Mouse (Mus musculus): Measurements from ENCODE around the gene Otulinl. TPM values are rescaled to one million over a fixed set of nuclear protein-coding genes. Genes with fewer than 3 reads are reported as not detected.
"Not testable (repeated sequence)": the region's sequence is repeated elsewhere in the genome, so short reads cannot be mapped to it uniquely, and the experiment has no call there.

The Otulinl gene
- total RNA-seq (2021), result 1 to 10 TPM; 2.0 to 2.7 TPM
- long read RNA-seq, experiment 1, transcript Otulinl-202 (8 exons, 2,950 nt), result major isoform, 7 of 12 reads
- long read RNA-seq, experiment 1, partial matches to known transcripts, result 0 of 12 reads
- long read RNA-seq, experiment 1, other reads (novel, unspliced or antisense), result 5 of 12 reads
- long read RNA-seq, experiment 2, partial matches to known transcripts, result 0 of 5 reads
- long read RNA-seq, experiment 2, other reads (novel, unspliced or antisense), result 1 of 5 reads

DNA sequence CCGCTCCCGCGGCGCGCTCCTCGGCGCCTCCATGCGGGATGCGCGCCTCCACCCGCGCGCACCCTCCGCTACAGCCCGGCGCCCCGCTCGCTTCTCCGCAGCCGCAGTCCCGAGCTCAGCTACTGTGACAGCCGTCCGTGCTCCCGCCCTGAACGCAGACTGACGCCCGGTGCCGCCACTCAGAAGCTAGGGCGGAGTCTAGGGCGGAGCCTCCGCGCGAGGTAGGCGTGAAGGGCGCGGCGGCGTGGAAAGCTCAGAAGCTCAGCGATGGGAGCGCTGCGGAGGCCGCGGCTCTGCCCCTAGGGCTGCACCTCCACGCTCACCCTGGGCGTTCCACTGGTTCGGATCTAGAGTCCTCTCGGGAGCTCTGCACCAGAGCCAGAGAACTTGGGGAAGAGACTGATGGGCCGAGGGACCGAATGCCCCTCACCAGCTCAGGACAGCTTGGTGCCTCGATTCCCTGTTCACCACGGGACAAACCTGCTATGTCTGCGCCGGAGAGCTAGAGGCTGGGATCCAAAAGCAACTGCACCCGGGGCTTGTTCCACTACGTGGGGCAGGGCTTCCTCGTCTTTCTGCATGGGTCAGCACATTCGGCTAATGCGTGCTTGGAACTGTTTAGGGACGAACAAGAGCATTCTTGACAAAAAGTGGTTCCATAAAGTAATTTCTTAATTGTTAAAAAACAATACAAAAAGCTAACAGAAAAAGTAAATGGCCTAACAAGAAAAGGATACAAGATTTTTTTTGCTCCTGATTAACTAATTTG, at the start of gene Otulinl:
Gene Otulinl, minus strand, starts transcription at position 161 of the 769 bp plus-strand sequence.
- intact Hi-C loops (cut with DNase I), result no loop called here
- DNase-seq, result peak; percentile 95 to 97

DNA sequence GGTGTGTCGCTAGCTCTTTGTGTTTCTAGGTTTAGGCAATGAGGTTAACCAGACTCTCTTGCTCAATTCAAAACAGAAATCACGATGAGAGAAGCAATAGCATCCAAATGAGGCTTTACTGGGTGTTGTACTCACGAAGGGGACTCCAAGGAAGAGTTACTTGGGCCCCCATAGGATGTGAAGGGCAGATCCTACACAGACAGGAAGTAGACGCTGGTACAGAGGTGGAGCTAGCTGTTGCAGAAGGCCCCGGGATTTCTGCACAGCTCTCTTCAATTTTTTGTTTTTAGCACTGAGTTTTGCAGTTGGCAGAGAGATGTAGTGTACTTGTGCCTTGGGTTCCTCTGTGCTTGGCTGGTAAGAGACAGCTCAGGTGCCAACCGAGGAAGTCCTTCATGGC, 44.8 kb upstream of the Otulinl start:
- DNase-seq, result no peak
- intact Hi-C loops (cut with DNase I), result no loop called here

GRCm38 (mm10) chr15:27724796-27725680, 43.7 kb upstream of the Otulinl start:
- intact Hi-C loops (cut with DNase I), result no loop called here
- DNase-seq, result no peak

GRCm38 (mm10) chr15:27724298-27724697, 42.9 kb upstream of the Otulinl start:
- intact Hi-C loops (cut with DNase I), result no loop called here
- no peak for DNase-seq

- DNase-seq, result no peak
- intact Hi-C loops (cut with DNase I), result no loop called here
These were observed 42.4 kb upstream of the Otulinl start for GRCm38 (mm10) chr15:27723746-27724145.

- DNase-seq; intact Hi-C loops (cut with DNase I): not testable (repeated sequence)
These were observed 38.9 kb upstream of the Otulinl start for GRCm38 (mm10) chr15:27720297-27720696.

DNA sequence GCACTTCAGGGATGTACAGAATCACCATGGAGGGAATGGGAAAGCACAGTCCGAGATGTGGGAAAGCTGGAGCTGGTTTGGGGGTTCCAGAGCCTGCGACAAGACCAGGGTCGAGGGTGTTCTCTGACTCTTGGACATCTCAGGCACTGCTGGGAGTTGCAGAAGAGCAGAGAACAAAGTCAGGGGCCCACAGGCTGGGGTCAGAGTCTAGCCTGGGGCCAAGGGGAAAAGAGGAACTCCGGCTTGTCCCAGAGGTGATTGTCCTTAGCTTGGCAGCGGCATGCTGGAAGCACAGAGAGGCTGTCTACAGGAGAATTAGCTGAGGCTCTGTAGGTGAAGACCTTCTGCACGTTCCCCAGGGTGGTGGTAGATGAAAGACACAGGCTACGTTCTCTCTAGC, 37.3 kb upstream of the Otulinl start:
- intact Hi-C loops (cut with DNase I), result loop anchor here (5.0 kb wide), 1 partner anchor 61 kb away; no protein-coding TSS in a partner anchor
- no peak for DNase-seq

DNA sequence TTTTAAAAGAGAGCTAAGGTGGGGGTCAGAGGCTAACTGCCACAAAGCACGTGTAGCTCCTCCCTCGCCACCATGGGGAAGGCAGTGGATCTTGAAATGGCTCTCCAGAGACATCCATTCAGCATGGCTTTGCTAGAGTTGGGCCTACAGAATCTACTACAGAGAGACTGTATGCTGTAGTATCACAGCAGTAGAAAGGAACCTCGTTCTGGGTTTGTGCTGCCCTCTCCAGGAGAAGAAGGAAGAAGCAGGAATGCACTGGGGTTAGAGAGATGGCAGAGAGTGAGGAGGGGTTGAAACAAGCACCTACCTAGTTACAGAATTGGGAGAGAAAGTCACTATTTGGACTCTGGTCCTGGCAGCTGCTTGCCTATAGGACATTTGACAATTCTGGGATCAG, 34.0 kb upstream of the Otulinl start:
- intact Hi-C loops (cut with DNase I), result loop anchor here (5.0 kb wide), 1 partner anchor 58 kb away; no protein-coding TSS in a partner anchor
- DNase-seq, result peak in 1 of 2 experiments; percentile 38

DNA sequence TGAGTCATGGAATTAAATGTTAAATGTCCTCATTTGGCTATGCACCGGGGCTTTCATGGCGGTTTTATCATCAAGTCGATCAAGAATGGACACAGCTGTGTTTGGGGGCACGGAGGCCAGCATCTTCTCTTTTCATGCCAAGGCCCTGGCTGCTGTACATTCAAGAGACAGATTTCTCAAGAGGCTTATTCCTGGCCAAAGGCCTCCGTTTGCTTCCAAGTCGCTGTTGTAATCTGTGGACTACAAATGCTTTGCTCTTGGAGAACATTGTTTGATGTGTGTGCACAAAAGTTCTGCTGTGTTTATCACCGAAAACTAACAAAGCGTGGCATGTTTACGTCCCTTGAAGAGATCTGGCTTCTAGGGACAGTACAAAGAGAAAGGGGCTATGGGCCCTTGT, 29.3 kb upstream of the Otulinl start:
- DNase-seq, result no peak
- intact Hi-C loops (cut with DNase I), result no loop called here

DNA sequence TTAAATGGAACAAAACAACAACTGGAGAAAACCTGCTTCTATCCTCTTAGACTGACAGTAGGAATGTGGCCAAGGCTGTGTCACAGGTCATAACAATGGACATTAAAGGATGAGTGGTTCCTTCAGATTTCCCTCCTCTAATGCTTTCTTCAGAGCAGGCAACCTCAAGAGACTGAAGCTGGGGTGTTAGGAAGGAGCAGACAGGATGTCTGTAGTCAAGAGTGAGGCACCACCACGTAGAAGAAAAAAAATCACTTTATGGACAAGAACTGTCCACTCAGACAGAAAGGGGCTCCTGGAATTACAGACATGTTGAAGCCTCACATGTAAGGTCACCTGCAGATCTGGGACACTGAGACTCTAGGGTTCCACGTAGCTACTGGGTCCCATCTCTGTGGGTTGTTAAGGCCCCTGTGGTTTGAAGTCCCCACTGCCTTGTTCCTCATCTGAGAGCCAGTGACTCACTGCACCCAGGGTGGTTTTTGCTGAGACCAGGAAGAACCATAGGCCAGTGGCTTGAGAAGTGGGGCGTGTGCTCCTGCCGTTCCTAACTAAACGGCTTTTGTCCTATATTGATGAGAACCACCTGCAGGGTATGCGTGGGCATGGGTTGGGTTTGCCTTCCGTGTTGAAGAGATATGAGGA, 27.7 kb upstream of the Otulinl start:
- no peak for DNase-seq
- intact Hi-C loops (cut with DNase I), result no loop called here

GRCm38 (mm10) chr15:27708499-27708898, 27.1 kb upstream of the Otulinl start:
- intact Hi-C loops (cut with DNase I), result no loop called here
- DNase-seq, result no peak

GRCm38 (mm10) chr15:27702972-27703313, 21.6 kb upstream of the Otulinl start:
- intact Hi-C loops (cut with DNase I), result no loop called here
- no peak for DNase-seq

DNA sequence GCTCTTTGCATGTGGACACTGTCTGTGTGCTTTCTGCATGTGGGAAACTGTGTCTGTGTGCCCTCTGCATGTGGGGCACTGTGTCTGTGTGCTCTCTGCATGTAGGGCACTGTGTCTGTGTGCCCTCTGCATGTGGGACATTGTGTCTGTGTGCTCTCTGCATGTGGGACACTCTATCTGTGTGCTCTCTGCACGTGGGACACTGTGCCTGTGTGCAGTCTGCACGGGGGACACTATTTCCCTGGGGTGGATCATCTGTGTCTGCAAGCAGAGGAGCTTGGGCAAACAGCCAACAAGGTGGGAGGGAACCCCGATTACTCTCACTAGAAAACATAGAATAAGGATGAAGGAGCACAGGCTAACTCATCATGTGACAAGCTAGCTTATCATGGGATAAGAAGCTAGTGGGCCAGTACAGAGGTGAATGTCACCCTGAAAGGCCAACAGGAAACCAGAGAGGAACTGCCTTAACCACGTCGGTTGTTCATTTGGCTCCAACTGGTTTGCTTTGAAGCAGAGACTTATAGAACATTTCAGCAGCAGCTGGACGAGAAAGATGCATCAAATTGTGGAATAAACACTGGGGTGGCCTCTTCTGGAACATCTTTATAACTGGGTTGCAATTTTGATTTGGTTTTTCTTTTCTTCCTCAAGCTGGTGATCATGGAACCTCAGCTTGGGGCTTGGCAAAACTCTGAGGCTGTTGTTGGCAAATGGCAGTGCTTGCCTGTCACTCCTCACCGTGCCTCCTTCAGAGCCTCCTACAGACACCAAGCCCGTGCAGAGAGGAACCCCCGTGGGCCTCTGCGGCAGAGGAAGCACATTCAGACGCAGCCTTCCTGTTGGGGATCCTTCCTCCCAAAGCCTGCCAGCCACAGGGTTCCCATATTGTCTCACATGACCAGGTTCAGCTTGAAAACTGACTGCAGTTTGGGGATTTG, 20.9 kb upstream of the Otulinl start:
- intact Hi-C loops (cut with DNase I), result no loop called here
- DNase-seq, result peak in 1 of 2 experiments; percentile 29

DNA sequence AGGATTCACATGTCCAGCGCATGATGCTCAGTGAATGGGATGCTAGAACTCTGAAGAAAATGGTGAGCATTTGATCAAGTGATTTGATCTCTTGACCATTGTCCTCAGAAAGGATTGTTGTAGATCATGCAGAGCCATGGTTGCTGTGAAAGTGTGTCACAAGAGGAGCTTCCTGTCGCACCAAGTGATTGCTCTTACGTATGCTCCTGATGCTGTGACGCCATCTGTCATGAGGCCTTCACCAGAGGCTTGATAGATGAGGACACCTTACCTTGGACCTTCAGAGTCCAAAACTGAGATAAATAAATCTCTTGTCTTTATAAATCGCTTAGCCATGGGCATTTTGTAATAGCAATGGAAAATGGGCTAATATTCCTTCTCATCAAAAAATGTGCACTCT, 16.3 kb upstream of the Otulinl start:
- intact Hi-C loops (cut with DNase I), result no loop called here
- DNase-seq, result no peak

- DNase-seq, result no peak
- intact Hi-C loops (cut with DNase I), result no loop called here
These were observed 11.9 kb upstream of the Otulinl start for GRCm38 (mm10) chr15:27693235-27693634.

- intact Hi-C loops (cut with DNase I), result no loop called here
- no peak for DNase-seq
These were observed 10.8 kb upstream of the Otulinl start for GRCm38 (mm10) chr15:27692161-27692560.

- intact Hi-C loops (cut with DNase I), result no loop called here
These were observed 9.8 kb upstream of the Otulinl start for GRCm38 (mm10) chr15:27691213-27691612.

DNA sequence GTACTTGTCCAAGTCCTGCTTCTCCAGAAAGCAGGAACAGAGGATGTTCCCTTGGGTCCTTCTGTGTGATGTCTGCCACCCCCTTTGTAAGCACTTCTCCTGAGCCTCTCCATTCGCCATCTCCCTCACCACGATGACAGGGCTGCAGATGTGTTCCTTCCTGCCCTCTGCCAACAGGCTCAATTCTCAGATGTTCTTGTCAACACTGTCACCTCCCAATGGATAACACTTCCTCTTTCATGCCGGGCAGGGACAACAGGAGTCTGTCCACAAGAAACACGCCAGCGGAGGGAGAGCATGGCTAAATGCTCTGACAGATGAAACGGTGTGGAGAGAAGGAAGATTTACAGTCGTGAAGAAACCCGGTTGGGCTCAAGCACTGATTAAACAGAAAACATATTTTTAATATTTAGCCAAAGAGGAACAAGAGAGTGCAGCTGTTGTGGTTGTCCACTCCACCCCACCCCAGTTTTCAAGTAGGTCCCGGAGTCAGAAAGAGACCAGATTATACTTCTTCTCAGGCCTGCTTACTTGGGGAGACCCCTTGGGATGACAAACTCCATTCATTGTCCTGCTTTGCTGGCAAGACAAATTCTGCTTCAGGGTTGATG, 6.8 kb upstream of the Otulinl start:
- peak; percentile 30 to 33 for DNase-seq

More at GRCm38 (mm10) chr15:27691213-27691612, 9.8 kb upstream of the Otulinl start:
- no peak for DNase-seq

DNA sequence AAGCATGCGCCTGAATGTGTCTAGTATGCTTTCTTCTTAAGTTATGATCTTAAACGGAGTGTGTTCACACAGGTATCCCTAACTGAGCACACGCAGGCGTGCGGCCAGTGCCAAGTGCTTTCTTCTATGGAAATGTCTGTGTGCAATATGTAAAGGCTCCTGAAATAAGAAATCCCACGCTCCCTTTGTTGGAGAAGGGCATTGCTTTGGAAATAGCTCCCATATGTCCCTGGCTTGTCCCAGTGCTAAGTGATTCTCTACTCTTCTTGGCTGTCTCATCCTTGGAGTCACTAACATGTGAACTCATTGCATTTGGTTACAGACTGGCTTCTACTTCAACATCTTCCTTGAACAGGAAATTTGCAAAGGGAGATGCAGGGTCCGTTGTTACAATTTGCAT, 3.4 kb upstream of the Otulinl start:
- no peak for DNase-seq
- intact Hi-C loops (cut with DNase I), result no loop called here

More for the DNA sequence above, 6.8 kb upstream of the Otulinl start:
- intact Hi-C loops (cut with DNase I), result no loop called here
